Mouse (Mus musculus) CH12.LX (cell line): ENCODE data around the gene Zfp3. TPM values are rescaled to one million over a fixed set of nuclear protein-coding genes. Genes with fewer than 3 reads are reported as not detected.

Experiments used
- DNase-seq: peaks from one replicate; pipeline ENCODE4 v3.0.0-alpha.2; 2013; ENCODE audit errors: extremely low read depth
- H3K27ac ChIP-seq: 2 replicates; pipeline ENCODE4 v1.5.1; 2012; ENCODE audit warnings: low read depth, mild to moderate bottlenecking, control low read depth, moderate library complexity; ENCODE audit not compliant: insufficient read depth
- H3K27me3 ChIP-seq: replicated peaks from 2 replicates; pipeline ENCODE3; 2012; ENCODE audit warnings: inconsistent platforms
- H3K36me3 ChIP-seq, 2 experiments: replicated peaks in 1 of 2; 2 replicates each; pipeline versions ENCODE3 to v1.6.1; 2012; ENCODE audit warnings: inconsistent platforms in 1 of 2, low read length in 1 of 2, mild to moderate bottlenecking in 1 of 2, mixed read lengths in 1 of 2, moderate library complexity in 1 of 2; ENCODE audit not compliant: control insufficient read depth in 1 of 2, insufficient read depth in 1 of 2
- H3K4me1 ChIP-seq, 2 experiments: 2 replicates each; pipeline ENCODE4 v1.6.1; 2012; ENCODE audit warnings: inconsistent platforms in 1 of 2, moderate library complexity in 1 of 2; ENCODE audit not compliant: insufficient read depth in 2 of 2, control insufficient read depth in 1 of 2
- H3K4me2 ChIP-seq: 2 replicates; pipeline ENCODE4 v1.6.1; 2012; ENCODE audit warnings: low read depth, mild to moderate bottlenecking, control low read depth; ENCODE audit not compliant: poor library complexity, insufficient read depth, severe bottlenecking
- H3K4me3 ChIP-seq, 3 experiments: fragments of 150-350 bp in 1 of 3; sonication (generic) in 1 of 3; replicated peaks in 1 of 3; 2 replicates each; pipeline versions ENCODE3 to v1.5.1; 2011 to 2012; ENCODE audit warnings: low read depth in 2 of 3, low read length in 2 of 3, mild to moderate bottlenecking in 2 of 3, moderate library complexity in 2 of 3, control low read depth in 1 of 3, improper control_type of control experiment in 1 of 3, inconsistent platforms in 1 of 3, mixed read lengths in 1 of 3; ENCODE audit not compliant: poor library complexity in 1 of 3
- H3K79me2 ChIP-seq: replicated peaks from 2 replicates; pipeline ENCODE4 v1.6.1; 2012; ENCODE audit warnings: mild to moderate bottlenecking, moderate library complexity; ENCODE audit not compliant: control insufficient read depth, poor library complexity, insufficient read depth, severe bottlenecking; ENCODE audit errors: extremely low read depth
- H3K9ac ChIP-seq: 2 replicates; pipeline ENCODE4 v1.6.1; 2012; ENCODE audit warnings: low read depth, mild to moderate bottlenecking, control low read depth, moderate library complexity; ENCODE audit not compliant: insufficient read depth
- H3K9me3 ChIP-seq: replicated peaks from 2 replicates; pipeline ENCODE3; 2012; ENCODE audit warnings: low read length, inconsistent platforms, mixed read lengths
- BHLHE40 ChIP-seq: IDR thresholded peaks from 2 replicates; pipeline ENCODE4 v1.6.1; 2011; ENCODE audit warnings: mild to moderate bottlenecking, low read depth, low read length, improper control_type of control experiment
- CHD1 ChIP-seq: IDR thresholded peaks from 2 replicates; pipeline ENCODE4 v1.6.1; 2012; ENCODE audit warnings: low read depth, low read length, improper control_type of control experiment, inconsistent platforms
- CHD2 ChIP-seq: IDR thresholded peaks from 2 replicates; pipeline ENCODE4 v1.6.1; 2011; ENCODE audit warnings: low read length, improper control_type of control experiment
- CTCF ChIP-seq, 2 experiments: IDR thresholded peaks in 1 of 2; conservative IDR thresholded peaks in 1 of 2; 2 replicates each; pipeline ENCODE4 v1.5.1; 2011 to 2012; ENCODE audit warnings: low read depth in 2 of 2, low read length in 2 of 2, improper control_type of control experiment in 1 of 2, inconsistent platforms in 1 of 2, mild to moderate bottlenecking in 1 of 2, moderate library complexity in 1 of 2
- E2F4 ChIP-seq: IDR thresholded peaks from 2 replicates; pipeline ENCODE4 v1.6.1; 2011; ENCODE audit warnings: low read depth, low read length, improper control_type of control experiment; ENCODE audit not compliant: insufficient replicate concordance
- ELF1 ChIP-seq: IDR thresholded peaks from 2 replicates; pipeline ENCODE4 v1.6.1; 2014; ENCODE audit warnings: low read depth, mild to moderate bottlenecking, inconsistent platforms, low read length, improper control_type of control experiment
- EP300 ChIP-seq: IDR thresholded peaks from 2 replicates; pipeline ENCODE4 v1.6.1; 2011; ENCODE audit warnings: low read length, improper control_type of control experiment
- ETS1 ChIP-seq: conservative IDR thresholded peaks from 2 replicates; pipeline ENCODE4 v1.6.1; 2012; ENCODE audit warnings: low read depth, mild to moderate bottlenecking, inconsistent platforms, low read length, improper control_type of control experiment, moderate library complexity
- GABPA ChIP-seq: IDR thresholded peaks from 2 replicates; pipeline ENCODE4 v1.6.1; 2012; ENCODE audit warnings: low read depth, low read length, improper control_type of control experiment, inconsistent platforms; ENCODE audit not compliant: insufficient replicate concordance
- IRF4 ChIP-seq: IDR thresholded peaks from 2 replicates; pipeline ENCODE4 v1.6.1; 2014; ENCODE audit warnings: low read depth, mild to moderate bottlenecking, inconsistent platforms, low read length, improper control_type of control experiment
- JUN ChIP-seq: IDR thresholded peaks from 2 replicates; pipeline ENCODE4 v1.6.1; 2011; ENCODE audit warnings: low read depth, mild to moderate bottlenecking, low read length, improper control_type of control experiment, moderate library complexity; ENCODE audit not compliant: insufficient read depth
- JUND ChIP-seq: conservative IDR thresholded peaks from 2 replicates; pipeline ENCODE4 v1.6.1; 2011; ENCODE audit warnings: low read depth, low read length, improper control_type of control experiment
- KAT2A ChIP-seq: IDR thresholded peaks from 2 replicates; pipeline ENCODE4 v1.6.1; 2012; ENCODE audit warnings: low read length, improper control_type of control experiment, inconsistent platforms; ENCODE audit not compliant: insufficient replicate concordance
- MAFK ChIP-seq: IDR thresholded peaks from 2 replicates; pipeline ENCODE4 v1.6.1; 2011; ENCODE audit warnings: low read length, improper control_type of control experiment; ENCODE audit not compliant: insufficient replicate concordance
- MAX ChIP-seq: IDR thresholded peaks from 2 replicates; pipeline ENCODE4 v1.6.1; 2011; ENCODE audit warnings: low read length, improper control_type of control experiment
- MAZ ChIP-seq: IDR thresholded peaks from 2 replicates; pipeline ENCODE4 v1.6.1; 2012; ENCODE audit warnings: low read depth, mild to moderate bottlenecking, inconsistent platforms, low read length, improper control_type of control experiment, moderate library complexity
- MEF2A ChIP-seq: IDR thresholded peaks from 2 replicates; pipeline ENCODE4 v1.6.1; 2014; ENCODE audit warnings: low read depth, mild to moderate bottlenecking, inconsistent platforms, low read length, improper control_type of control experiment, borderline replicate concordance
- MXI1 ChIP-seq: IDR thresholded peaks from 2 replicates; pipeline ENCODE4 v1.6.1; 2011; ENCODE audit warnings: mild to moderate bottlenecking, low read depth, low read length, improper control_type of control experiment
- MYC ChIP-seq: IDR thresholded peaks from 2 replicates; pipeline ENCODE4 v1.6.1; 2011; ENCODE audit warnings: low read depth, mild to moderate bottlenecking, improper control_type of control experiment, low read length
- NELFE ChIP-seq: IDR thresholded peaks from 2 replicates; pipeline ENCODE4 v1.6.1; 2011; ENCODE audit warnings: low read depth, low read length, improper control_type of control experiment
- NRF1 ChIP-seq: IDR thresholded peaks from 2 replicates; pipeline ENCODE4 v1.6.1; 2014; ENCODE audit warnings: low read depth, mild to moderate bottlenecking, inconsistent platforms, low read length, improper control_type of control experiment, moderate library complexity
- PAX5 ChIP-seq: IDR thresholded peaks from 2 replicates; pipeline ENCODE4 v1.6.1; 2012; ENCODE audit warnings: low read length, inconsistent platforms, mixed read lengths
- POLR2A ChIP-seq: IDR thresholded peaks from 2 replicates; pipeline ENCODE4 v1.6.1; 2011; ENCODE audit warnings: low read depth, mild to moderate bottlenecking, improper control_type of control experiment, low read length
- POLR2AphosphoS2 ChIP-seq: IDR thresholded peaks from 2 replicates; pipeline ENCODE4 v1.6.1; 2011; ENCODE audit warnings: low read depth, low read length, improper control_type of control experiment
- RAD21 ChIP-seq: IDR thresholded peaks from 2 replicates; pipeline ENCODE4 v1.6.1; 2011; ENCODE audit warnings: low read depth, mild to moderate bottlenecking, low read length, improper control_type of control experiment, moderate library complexity
- RCOR1 ChIP-seq: conservative IDR thresholded peaks from 2 replicates; pipeline ENCODE4 v1.6.1; 2012; ENCODE audit warnings: low read depth, mild to moderate bottlenecking, inconsistent platforms, low read length, improper control_type of control experiment
- SIN3A ChIP-seq: IDR thresholded peaks from 2 replicates; pipeline ENCODE4 v1.6.1; 2012; ENCODE audit warnings: low read length, improper control_type of control experiment, inconsistent platforms
- SMC3 ChIP-seq: IDR thresholded peaks from 2 replicates; pipeline ENCODE4 v1.6.1; 2011; ENCODE audit warnings: low read depth, low read length, improper control_type of control experiment
- TBP ChIP-seq: conservative IDR thresholded peaks from 2 replicates; pipeline ENCODE4 v1.6.1; 2011; ENCODE audit warnings: low read depth, low read length, improper control_type of control experiment
- TCF12 ChIP-seq: IDR thresholded peaks from 2 replicates; pipeline ENCODE4 v1.6.1; 2014; ENCODE audit warnings: low read depth, mild to moderate bottlenecking, inconsistent platforms, low read length, improper control_type of control experiment
- UBTF ChIP-seq: IDR thresholded peaks from 2 replicates; pipeline ENCODE4 v1.6.1; 2012; ENCODE audit warnings: low read depth, mild to moderate bottlenecking, inconsistent platforms, low read length, improper control_type of control experiment, moderate library complexity
- USF1 ChIP-seq: IDR thresholded peaks from 2 replicates; pipeline ENCODE4 v1.6.1; 2014; ENCODE audit warnings: low read depth, mild to moderate bottlenecking, inconsistent platforms, low read length, improper control_type of control experiment
- USF2 ChIP-seq: conservative IDR thresholded peaks from 2 replicates; pipeline ENCODE4 v1.6.1; 2011; ENCODE audit warnings: low read depth, low read length, improper control_type of control experiment
- ZC3H11A ChIP-seq: IDR thresholded peaks from 2 replicates; pipeline ENCODE4 v1.6.1; 2012; ENCODE audit warnings: low read depth, mild to moderate bottlenecking, inconsistent platforms, low read length, improper control_type of control experiment
- ZKSCAN1 ChIP-seq: IDR thresholded peaks from 2 replicates; pipeline ENCODE4 v1.6.1; 2012; ENCODE audit warnings: low read depth, inconsistent platforms, low read length, improper control_type of control experiment, borderline replicate concordance
- ZMIZ1 ChIP-seq: IDR thresholded peaks from 2 replicates; pipeline ENCODE4 v1.6.1; 2012; ENCODE audit warnings: low read depth, mild to moderate bottlenecking, inconsistent platforms, low read length, improper control_type of control experiment
- ZNF384 ChIP-seq: IDR thresholded peaks from 2 replicates; pipeline ENCODE4 v1.6.1; 2012; ENCODE audit warnings: low read depth, low read length, improper control_type of control experiment, inconsistent platforms
- dilution Hi-C: fragments of 300-500 bp; cut with MboI; formaldehyde crosslinking; loops from 2 replicates; pipeline ENCODE4 v1.14.3; 2020; ENCODE audit warnings: low sequenced_read_pairs; ENCODE audit not compliant: extremely low pct_unique_long_range_greater_than_20kb, extremely low pct_ligation_motif_present
- in situ Hi-C: fragments of 300-500 bp; cut with MboI; formaldehyde crosslinking; loops from 3 replicates; pipeline ENCODE4 v1.14.3; 2019; ENCODE audit warnings: low sequenced_read_pairs, low pct_ligation_motif_present, low pct_unique_long_range_greater_than_20kb, mixed read lengths
- polyA plus RNA-seq: library from polyadenylated mRNA; unstranded; fragments of >175 nt; gene quantifications from 2 replicates; pipeline ENCODE4 v1.2.1, GENCODE M21; 2012; ENCODE audit warnings: low read depth; ENCODE audit not compliant: insufficient read length
- total RNA-seq, 2 experiments: library from RNA; depleted of rRNA; stranded (reverse); fragments of 300-350 nt in 1 of 2; fragments of >200 nt in 1 of 2; gene quantifications; 2 replicates each; pipeline ENCODE4 v1.2.3; 2012 to 2014

Zfp3 gene
- total RNA-seq (2012; rRNA removed) (3.1 and 3.5 TPM in 2 replicates), total RNA-seq (2014; rRNA removed) (1.7 and 1.9 TPM in 2 replicates), polyA plus RNA-seq (2.0 and 2.5 TPM in 2 replicates)

DNA sequence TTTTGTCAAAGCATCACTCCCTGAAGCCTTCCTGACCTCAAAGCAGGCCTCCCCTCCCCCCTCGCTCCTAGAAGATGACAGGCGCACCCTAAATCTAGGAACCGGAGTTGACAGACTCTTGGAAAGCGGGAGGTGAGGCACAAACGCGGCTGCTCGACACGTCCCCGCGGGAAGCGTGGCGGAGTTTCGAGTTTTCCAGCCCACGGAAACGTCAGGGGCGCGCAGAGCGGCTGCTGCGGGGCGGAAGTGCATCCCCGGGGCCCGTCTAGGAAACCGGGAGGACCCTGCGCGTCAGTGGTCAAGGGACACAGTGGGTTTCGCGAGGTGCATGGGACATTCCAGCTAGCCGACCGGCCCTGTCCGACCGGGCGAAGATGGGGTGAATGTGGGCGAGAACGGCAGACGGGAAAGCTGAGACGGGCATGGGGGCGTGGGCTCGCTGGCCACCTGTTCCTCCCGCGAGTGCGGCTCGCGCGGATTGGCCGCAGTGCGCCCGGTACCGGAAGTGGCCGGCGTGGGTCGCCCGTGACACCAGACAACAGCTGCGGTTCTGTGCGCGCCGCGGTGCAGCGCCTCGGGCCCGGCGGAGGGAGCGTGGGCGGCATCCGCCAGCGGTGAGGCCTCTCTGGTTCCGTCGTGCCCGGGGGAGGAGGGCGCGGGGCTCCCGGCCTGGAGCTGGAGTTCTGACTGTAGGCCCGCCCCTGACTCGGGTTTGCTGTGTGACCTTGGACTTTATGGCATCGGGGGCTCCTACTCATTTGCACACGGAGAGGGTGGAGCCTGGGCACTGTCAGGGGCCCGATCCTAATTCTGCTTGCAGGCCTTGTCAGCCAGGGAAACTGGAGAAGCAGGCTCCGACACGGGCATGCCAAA is at the start of gene Zfp3:
Zfp3 (plus strand) TSS at position 274 of the 873 bp plus-strand sequence.
- Histone ChIP-seq H3K27ac (peak within 1 kb of the TSS; percentile 49), H3K9me3 (no peaks in the 10 kb centered on the region), H3K4me2 (peak within 1 kb of the TSS; percentile 82), H3K27me3 (no peaks in the 10 kb centered on the region), H3K9ac (peak within 1 kb of the TSS; percentile 85), H3K4me1 (peaks cover 8 to 50% of the 10 kb centered on the region in 2 experiments), H3K79me2 (peaks cover 9% of the 10 kb centered on the region), H3K4me3 (peak within 1 kb of the TSS; percentile 50 to 72 (median 68)), H3K36me3 (peaks cover 2 to 11% of the 10 kb centered on the region in 2 experiments)
- dilution Hi-C loops (no loop called here), in situ Hi-C loops (loop anchor here (5.0 to 25.0 kb wide), 2 partner anchors 247 to 527 kb away; partner anchors contain the start of genes 0610010K14Rik, Bcl6b, Gltpd2 and Gm21988)
- DNase-seq = peak; percentile 80
- TF ChIP-seq SMC3 (no peak), RCOR1 (0 out of 2 replicates have a peak, but pooled peaks have one; percentile 31), ZNF384 (0 out of 2 replicates have a peak, but pooled peaks have one; percentile 11), UBTF (peak; percentile 84; the same call in 1 of the 2 replicates), POLR2A (peak; percentile 73), USF1 (no peak), ZKSCAN1 (no peak), MYC (peak; percentile 53), MEF2A (peak; percentile 16; the same call in 1 of the 2 replicates), POLR2AphosphoS2 (peak; percentile 85), NRF1 (no peak), ZC3H11A (no peak), JUN (no peak), ZMIZ1 (peak; percentile 82; the same call in 1 of the 2 replicates), ETS1 (peak; percentile 33), EP300 (0 out of 2 replicates have a peak, but pooled peaks have one; percentile 13), SIN3A (peak; percentile 70; the same call in 1 of the 2 replicates), MAZ (peak; percentile 78), MAX (peak; percentile 68), ELF1 (peak; percentile 89), NELFE (peak; percentile 93), JUND (no peak), TBP (no peak), RAD21 (no peak; the same call in 1 of the 2 replicates), PAX5 (no peak), TCF12 (peak; percentile 83), GABPA (no peak), CHD1 (0 out of 2 replicates have a peak, but pooled peaks have one; percentile 9), MXI1 (peak; percentile 88), USF2 (no peak), E2F4 (no peak), CHD2 (0 out of 2 replicates have a peak, but pooled peaks have one; percentile 61), CTCF (conservative IDR thresholded peaks at IDR 0.05 in 1 of 2, IDR thresholded peaks at IDR 0.05 in 1 of 2; ENCODE audit: low read depth in 2 of 2, low read length in 2 of 2) (no peak), KAT2A (0 out of 2 replicates have a peak, but pooled peaks have one; percentile 11), MAFK (0 out of 2 replicates have a peak, but pooled peaks have one; percentile 5), BHLHE40 (peak; percentile 91), IRF4 (peak; percentile 43)
